Mouse (Mus musculus) monocyte, adult 59 days (primary cell): ENCODE results near the gene Dennd6a. TPM values are rescaled to one million over a fixed set of nuclear protein-coding genes. Genes with fewer than 3 reads are reported as not detected.

Source experiments
- total RNA-seq, 2 experiments: library from RNA; stranded (reverse); gene quantifications; one replicate each; pipeline ENCODE4 v1.2.4; 2023

Gene Dennd6a
- total RNA-seq, result 10 to 100 TPM; 44.2 to 46.8 TPM

GRCm38 (mm10) chr14:26573556-26573955 is at the start of gene Dennd6a:
Gene Dennd6a, plus strand, starts transcription at chr14:26573856.

GRCm38 (mm10) chr14:26534757-26535479 is 38.7 kb upstream of the Dennd6a start, which contains the start of gene Slmap:
Gene Slmap, minus strand, starts transcription at chr14:26534931.

GRCm38 (mm10) chr14:26637851-26638707 is 64.4 kb downstream of the Dennd6a start, which contains the start of gene Arf4:
Gene Arf4, plus strand, starts transcription at chr14:26638074.

DNA sequence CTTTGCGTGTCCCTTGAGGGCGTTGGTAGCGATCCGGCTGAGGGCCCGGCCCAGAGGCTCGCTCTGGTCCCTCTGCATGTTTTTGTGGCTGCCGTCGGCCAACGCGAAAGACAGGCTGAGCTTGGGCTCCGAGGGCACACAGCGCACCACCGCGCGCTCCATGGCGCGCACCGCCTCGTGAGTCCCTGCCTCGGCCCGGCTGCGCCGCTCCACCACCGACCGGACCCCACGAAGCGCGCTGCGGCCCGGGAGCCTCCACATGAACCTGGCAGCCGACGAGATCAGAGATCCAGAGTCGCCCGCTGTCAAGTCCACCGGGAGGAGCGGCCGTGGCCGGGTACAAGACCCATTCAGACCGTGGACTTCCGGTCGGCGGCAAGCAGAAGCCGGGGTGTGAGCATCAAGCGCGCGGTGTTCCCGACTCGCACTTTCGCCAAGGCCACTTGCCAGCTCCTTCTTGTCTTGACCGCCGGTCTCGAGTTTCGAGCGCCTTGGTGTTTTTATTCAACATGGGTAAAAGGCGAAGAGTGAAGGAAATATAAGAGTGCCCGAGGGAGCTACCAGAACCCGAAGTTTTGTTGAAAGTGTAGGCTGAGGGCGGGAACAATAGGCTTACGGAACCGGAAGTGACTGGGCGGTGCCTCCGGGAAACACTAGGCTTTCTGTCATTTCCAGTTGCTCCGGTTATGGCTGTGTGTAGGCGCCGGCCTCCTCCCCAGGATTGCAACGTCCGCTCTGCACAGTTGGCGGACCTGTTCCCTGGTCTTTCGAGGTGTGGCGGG is 95.8 kb downstream of the Dennd6a start, which contains the start of gene Pde12:
Gene Pde12 (minus strand): TSS at position 592 of the 782 bp plus-strand sequence.

Other genes with a start within 250 kb of the Dennd6a start
- gene Slmap, start 38.9 kb upstream of the Dennd6a start, total RNA-seq, result 10 to 100 TPM; 74.3 to 74.4 TPM
- 100 to 1,000 TPM; 323 to 326 TPM for gene Arf4, start 64.2 kb downstream of the Dennd6a start, total RNA-seq
- 1 to 10 TPM; 8.4 to 9.5 TPM for gene Pde12, start 96.0 kb downstream of the Dennd6a start, total RNA-seq
- 1 to 10 TPM; 2.6 to 2.9 TPM for gene Dnah12, start 119.4 kb downstream of the Dennd6a start, total RNA-seq